Mouse (Mus musculus) spleen, adult 2 months (tissue): Measurements from ENCODE around the gene Stk40. TPM values are rescaled to one million over a fixed set of nuclear protein-coding genes. Genes with fewer than 3 reads are reported as not detected.

Source experiments
- DNase-seq, 2 experiments: peaks; one replicate each; pipeline versions ENCODE4 v3.0.0 to v3.0.0-alpha.2; 2012 to 2021; ENCODE audit warnings: low spot score in 2 of 2, low read depth in 1 of 2
- H3K27ac ChIP-seq: fragments of 200-500 bp; 2 replicates; pipeline ENCODE4 v1.5.1; 2012; ENCODE audit warnings: low read length, inconsistent platforms; ENCODE audit not compliant: insufficient read depth
- H3K27me3 ChIP-seq: fragments of 200-500 bp; 2 replicates; pipeline ENCODE4 v1.6.1; 2012; ENCODE audit warnings: mild to moderate bottlenecking, moderate library complexity, low read length, inconsistent platforms; ENCODE audit not compliant: control insufficient read depth, insufficient read depth
- H3K36me3 ChIP-seq: fragments of 200-500 bp; 2 replicates; pipeline ENCODE4 v1.6.1; 2012; ENCODE audit warnings: mild to moderate bottlenecking, low read length, inconsistent platforms; ENCODE audit not compliant: control insufficient read depth, insufficient read depth
- H3K4me1 ChIP-seq: fragments of 200-500 bp; 2 replicates; pipeline ENCODE4 v1.6.1; 2011; ENCODE audit warnings: inconsistent platforms; ENCODE audit not compliant: control insufficient read depth, insufficient read depth, insufficient read length
- H3K4me3 ChIP-seq: fragments of 200-500 bp; 2 replicates; pipeline ENCODE4 v1.5.1; 2011; ENCODE audit warnings: mild to moderate bottlenecking, inconsistent platforms; ENCODE audit not compliant: insufficient read depth, insufficient read length; ENCODE audit errors: extremely low read depth
- CTCF ChIP-seq: fragments of 200-500 bp; IDR thresholded peaks from 2 replicates; pipeline ENCODE4 v1.5.1; 2011; ENCODE audit warnings: mild to moderate bottlenecking, inconsistent platforms; ENCODE audit not compliant: insufficient read depth, insufficient read length, insufficient replicate concordance; ENCODE audit errors: extremely low read depth
- POLR2A ChIP-seq: fragments of 200-500 bp; IDR thresholded peaks from 2 replicates; pipeline ENCODE4 v1.6.1; 2011; ENCODE audit warnings: low read depth, low read length, inconsistent platforms
- WGBS: fragments of 180-500 bp; shearing (Covaris S2); methylation state at CpG from one replicate; pipeline ENCODE4 v1.1.7; 2018; 5-methylcytosine and 5-hydroxymethylcytosine counted together
- polyA plus RNA-seq: library from polyadenylated mRNA; depleted of rRNA; stranded (reverse); fragments of >200 nt; gene quantifications from 2 replicates; pipeline ENCODE4 v1.2.3, GENCODE M21; 2012

The Stk40 gene
- polyA plus RNA-seq, 1 experiment: 19.4 TPM

- Histone ChIP-seq H3K4me3 (no peak overlapping the region), H3K27me3 (no peaks in the 10 kb centered on the region), H3K27ac (no peak overlapping the region), H3K4me1 (no peaks in the 10 kb centered on the region; the same call in 1 of the 2 replicates), H3K36me3 (no peaks in the 10 kb centered on the region)
- TF ChIP-seq POLR2A (no peak), CTCF (peak; percentile 43; the same call in 1 of the 2 replicates)
- WGBS: 75% methylated on average over 5 of the region's 5 CpGs
- DNase-seq: no peak
These were observed 52.9 kb downstream of the Stk40 start for GRCm38 (mm10) chr4:126156617-126157016.

- no peak overlapping the region for H3K27ac ChIP-seq
- DNase-seq: no peak
- no peak for TF ChIP-seq POLR2A
- TF ChIP-seq CTCF: peak; percentile 7; the same call in 1 of the 2 replicates
- H3K36me3 ChIP-seq: no peaks in the 10 kb centered on the region
- H3K4me3 ChIP-seq: no peak overlapping the region
- H3K4me1 ChIP-seq: no peaks in the 10 kb centered on the region; the same call in 1 of the 2 replicates
- no peaks in the 10 kb centered on the region for H3K27me3 ChIP-seq
- WGBS: 81% methylated on average over 6 of the region's 6 CpGs
These were observed 53.8 kb downstream of the Stk40 start for GRCm38 (mm10) chr4:126157562-126157961.

GRCm38 (mm10) chr4:126159455-126159854 lies 55.7 kb downstream of the Stk40 start:
- DNase-seq: no peak
- Histone ChIP-seq H3K4me1 (peaks cover 3% of the 10 kb centered on the region), H3K36me3 (no peaks in the 10 kb centered on the region), H3K27ac (no peak overlapping the region), H3K27me3 (no peaks in the 10 kb centered on the region), H3K4me3 (no peak overlapping the region)
- no peak for TF ChIP-seq CTCF
- no peak for TF ChIP-seq POLR2A
- 68% methylated on average over 8 of the region's 8 CpGs for WGBS

DNA sequence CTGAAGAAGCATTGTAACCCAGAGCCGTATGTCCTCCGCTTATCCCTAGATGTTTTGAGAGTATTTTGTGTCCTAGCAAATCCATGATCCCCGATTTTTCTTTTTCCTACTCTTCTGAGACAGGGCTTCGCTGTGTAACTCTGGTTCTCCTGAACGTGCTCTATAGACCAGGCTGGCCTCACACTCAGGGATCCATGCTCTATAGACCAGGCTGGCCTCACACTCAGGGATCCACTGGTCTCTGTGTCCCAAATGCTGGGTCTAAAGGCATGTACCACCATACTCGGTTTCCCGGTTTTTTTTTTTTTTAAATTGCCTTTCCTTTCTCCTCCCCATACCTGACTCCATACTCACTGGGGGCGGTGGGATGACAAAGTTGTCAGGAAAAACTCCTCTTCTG lies 57.2 kb downstream of the Stk40 start:
- 91% methylated on average over 8 of the region's 8 CpGs for WGBS
- peaks cover 2% of the 10 kb centered on the region for H3K36me3 ChIP-seq
- no peak for TF ChIP-seq CTCF
- TF ChIP-seq POLR2A: no peak
- no peak overlapping the region for H3K27ac ChIP-seq
- DNase-seq: no peak
- H3K4me3 ChIP-seq: no peak overlapping the region
- no peaks in the 10 kb centered on the region for H3K27me3 ChIP-seq
- H3K4me1 ChIP-seq: peaks cover 3% of the 10 kb centered on the region

DNA sequence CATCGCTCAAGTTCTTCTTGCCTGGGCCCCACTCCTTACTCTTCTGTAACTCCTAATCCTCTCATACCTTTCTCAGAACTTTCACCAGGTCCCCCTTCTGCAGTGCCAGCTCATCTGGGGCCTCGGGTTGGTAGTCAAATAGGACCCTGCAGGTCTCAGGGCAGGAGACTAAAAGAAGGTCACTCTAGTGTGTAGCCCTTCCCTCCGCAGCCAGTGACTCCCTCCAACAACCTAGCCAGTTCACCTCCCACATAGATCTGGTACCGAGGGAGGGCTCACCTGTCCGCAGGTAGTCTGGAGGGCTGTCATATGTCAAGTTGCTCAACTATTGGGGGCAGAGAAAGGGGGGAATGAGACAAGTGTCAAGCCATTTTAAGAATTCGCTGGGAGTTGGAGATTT lies 57.7 kb downstream of the Stk40 start:
- WGBS: 95% methylated on average over 6 of the region's 6 CpGs
- TF ChIP-seq CTCF (no peak), POLR2A (no peak)
- DNase-seq: no peak

GRCm38 (mm10) chr4:126161986-126162385 lies 58.2 kb downstream of the Stk40 start:
- TF ChIP-seq POLR2A: no peak
- TF ChIP-seq CTCF: no peak
- DNase-seq: no peak
- WGBS: 87% methylated on average over 9 of the region's 9 CpGs
- Histone ChIP-seq H3K27me3 (no peaks in the 10 kb centered on the region), H3K27ac (no peak overlapping the region), H3K4me3 (no peak overlapping the region), H3K4me1 (peaks cover 3% of the 10 kb centered on the region), H3K36me3 (peaks cover 11% of the 10 kb centered on the region)

More for the DNA sequence above, 57.7 kb downstream of the Stk40 start:
- peaks cover 3% of the 10 kb centered on the region for H3K4me1 ChIP-seq
- H3K4me3 ChIP-seq: no peak overlapping the region
- no peak overlapping the region for H3K27ac ChIP-seq
- peaks cover 7% of the 10 kb centered on the region for H3K36me3 ChIP-seq
- H3K27me3 ChIP-seq: no peaks in the 10 kb centered on the region

DNA sequence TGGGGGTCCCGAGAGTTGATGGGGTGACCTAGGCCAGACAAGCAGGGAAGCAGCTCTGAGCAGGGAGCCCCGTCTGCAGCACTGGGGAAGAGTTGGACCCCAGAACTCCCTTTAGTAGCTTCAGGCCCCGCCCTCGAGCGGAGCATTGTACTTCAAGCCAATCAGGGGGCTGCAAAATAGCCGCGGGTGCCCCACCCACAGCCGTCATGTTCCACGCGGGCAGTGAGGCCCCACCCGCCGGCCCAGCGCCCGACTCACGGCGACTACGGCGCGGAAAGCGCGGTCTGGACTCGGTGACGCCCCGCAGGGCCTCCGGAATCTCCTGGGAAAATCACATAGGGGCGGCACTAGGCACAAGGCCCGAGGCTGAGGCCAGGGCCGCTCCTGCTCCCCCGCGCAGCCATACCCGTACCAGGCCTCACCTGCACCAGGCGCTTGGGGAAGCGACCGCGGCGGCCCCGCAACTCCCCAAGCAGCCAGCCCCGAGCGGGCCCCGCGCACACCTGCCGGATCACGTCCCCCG lies 58.8 kb downstream of the Stk40 start:
- H3K27me3 ChIP-seq: no peaks in the 10 kb centered on the region
- H3K27ac ChIP-seq: no peak overlapping the region; the same call in 1 of the 2 replicates
- 1% methylated on average over 44 of the region's 44 CpGs for WGBS
- peak overlapping the region; percentile 59 for H3K4me3 ChIP-seq
- TF ChIP-seq CTCF: no peak
- no peak for TF ChIP-seq POLR2A
- H3K36me3 ChIP-seq: peaks cover 13% of the 10 kb centered on the region
- peaks cover 3% of the 10 kb centered on the region for H3K4me1 ChIP-seq
- DNase-seq: peak; percentile 42 to 77
